Mouse (Mus musculus): ENCODE measurements at regions not wholly inside any gene's neighbourhood (a gene's known extent, or its start where the extent isn't known, plus 50 kb on each side); places are given as distances from the start of the nearest gene placed in this dataset.

DNA sequence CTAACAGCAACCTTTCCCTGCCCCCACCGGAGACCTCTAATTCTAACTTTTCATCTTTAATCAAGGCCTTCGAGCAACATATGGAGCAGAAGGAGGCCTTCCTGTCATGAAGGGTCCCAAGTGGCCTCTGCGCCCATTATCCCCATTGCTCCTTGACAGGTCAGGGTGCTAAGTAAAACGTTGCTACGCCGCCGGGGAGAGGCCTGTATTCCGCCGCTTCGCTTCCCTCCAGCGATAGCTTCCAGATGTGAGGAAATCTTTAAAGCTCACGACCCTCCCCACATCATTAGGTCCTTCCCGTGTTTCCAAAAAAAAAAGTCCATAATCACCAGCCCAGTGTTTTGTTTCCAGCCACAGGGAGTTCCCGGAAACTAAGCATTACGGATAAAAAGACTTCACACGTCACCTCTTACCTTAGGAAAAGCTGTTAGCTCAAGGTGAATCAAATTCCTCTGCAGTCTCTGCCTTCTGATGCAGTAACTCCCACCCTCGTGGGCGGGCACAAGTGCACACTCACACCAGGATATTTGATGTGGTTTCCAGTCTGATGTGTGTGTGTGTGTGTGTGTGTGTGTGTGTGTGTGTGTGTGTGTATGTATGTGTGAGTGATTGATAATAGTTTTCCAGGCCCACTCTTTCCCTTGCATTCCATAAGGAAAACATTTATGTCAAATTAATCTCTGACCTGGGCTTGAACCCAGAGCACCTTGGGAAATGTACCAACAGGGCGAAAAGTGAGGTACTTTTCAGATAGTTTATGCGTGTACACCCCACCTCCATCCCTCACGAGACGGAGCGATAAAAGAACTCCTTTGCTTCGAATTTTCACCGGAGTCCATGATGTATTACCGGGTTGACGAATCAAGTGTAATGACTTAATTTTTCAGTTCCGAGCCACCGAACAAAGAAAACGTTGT, 107.5 kb downstream of the Gm45692 start:
- no peak for DNase-seq

DNA sequence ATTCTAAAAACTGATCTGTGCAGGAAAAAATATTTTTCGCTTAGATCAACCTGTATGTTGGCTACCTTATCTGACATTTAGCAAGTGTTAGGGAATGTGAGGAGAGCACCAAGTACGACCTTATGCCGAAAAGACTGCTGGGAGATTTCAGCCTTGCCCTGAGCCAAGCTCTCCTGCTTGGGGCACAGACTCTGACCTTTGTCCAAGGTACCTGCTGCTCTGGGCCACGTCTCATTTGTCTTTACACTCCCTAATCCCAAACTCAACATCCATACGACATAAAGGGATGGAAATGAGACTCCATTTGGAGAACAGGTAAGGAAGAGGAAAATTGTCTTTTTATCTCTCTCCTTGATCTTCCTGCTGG, 108.2 kb downstream of the Gm45692 start:
- DNase-seq, result no peak

DNA sequence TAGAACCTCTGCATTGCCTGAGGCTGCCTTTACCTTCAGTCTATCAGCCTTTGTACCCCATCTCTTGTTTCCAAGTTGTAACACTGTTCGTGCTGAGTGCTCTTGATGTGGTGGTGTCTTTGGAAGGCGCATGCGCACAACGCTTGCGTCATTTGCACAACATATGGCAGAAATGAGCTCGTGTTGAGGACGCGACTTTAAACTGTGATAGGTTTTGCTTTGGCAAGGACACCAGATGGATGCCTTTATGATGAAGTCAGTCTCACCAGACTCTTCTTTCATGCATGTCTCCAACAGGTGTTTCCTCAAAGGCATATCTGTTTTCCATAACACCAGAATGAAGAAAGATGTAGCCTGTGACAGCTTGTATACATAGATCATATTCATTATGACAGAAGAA, 110.2 kb downstream of the Gm45692 start:
- DNase-seq, result no peak

DNA sequence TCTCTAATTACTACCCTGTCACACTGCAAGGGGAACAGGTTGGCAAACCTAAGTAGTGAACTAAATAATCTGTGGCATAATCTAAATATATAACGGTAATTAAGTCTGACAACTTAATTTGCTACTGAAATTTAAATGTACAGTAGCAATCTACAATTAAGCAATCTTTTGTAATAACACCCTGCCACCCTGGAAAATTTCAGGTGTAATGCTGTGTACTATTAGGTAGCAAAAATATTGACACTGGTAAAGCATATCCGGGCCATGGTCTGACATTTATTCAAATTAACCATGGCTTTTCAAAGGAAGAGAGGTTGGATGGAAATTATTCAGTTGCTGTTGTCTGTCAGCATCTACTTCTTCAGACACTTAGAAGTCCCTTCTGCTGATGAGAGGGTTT, 119.7 kb downstream of the Gm45692 start:
- DNase-seq, result no peak

DNA sequence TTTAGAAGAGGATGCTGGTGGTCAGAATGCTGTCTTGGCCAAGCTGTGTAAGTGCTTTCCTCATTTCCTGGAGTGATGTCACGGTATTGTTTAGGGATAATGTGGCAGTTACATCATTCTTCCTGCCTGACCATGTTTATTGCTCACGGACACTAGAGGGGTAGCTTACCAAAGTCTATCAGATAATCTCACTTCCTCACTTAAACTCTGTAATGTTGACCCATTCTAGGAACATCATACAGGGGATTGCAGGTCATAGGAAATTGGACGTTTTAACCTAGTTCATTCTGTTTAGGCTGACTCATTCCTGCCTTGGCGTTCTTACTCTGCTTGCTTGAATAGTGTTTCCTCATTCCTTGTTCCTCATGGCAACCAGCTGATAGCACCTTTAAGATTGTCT, 120.3 kb downstream of the Gm45692 start:
- no peak for DNase-seq

DNA sequence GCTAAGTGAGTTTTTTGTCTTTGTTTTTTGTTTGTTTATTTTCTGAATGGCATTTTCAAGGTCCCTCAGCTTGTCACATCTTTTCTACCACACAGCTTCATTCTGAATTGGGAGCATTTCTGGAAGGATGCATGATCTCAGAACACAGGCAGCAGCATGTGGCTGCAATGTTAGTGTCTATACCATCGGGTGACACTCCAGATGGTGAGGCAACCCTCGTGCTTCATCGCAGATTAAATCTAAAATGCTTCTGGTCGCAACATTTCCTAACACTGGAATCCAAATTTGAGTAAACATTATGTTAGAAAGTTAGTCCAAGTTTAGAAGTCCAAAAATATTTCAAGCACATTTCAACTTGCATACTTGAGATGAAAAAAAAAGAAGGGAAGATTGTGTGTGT, 124.4 kb downstream of the Gm45692 start:
- no peak for DNase-seq

DNA sequence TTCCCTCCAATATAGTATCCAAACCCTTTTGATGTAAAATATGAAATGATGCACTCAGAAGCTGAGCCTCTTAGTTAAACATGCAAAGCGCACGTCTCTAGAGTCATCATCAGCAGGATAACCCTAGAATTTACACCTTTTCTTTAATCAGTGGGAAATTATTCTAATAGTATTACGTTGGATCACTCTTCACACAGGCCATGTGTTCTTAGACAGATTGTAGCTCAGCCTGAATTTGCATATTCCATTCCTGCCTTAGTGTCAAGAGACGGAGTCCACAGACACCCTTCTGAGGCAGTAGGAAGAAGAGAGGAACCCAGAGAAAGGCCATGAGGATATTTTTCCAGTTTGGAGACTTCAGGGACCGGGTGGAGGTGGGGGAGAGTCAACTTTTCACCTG, 125.0 kb downstream of the Gm45692 start:
- no peak for DNase-seq

DNA sequence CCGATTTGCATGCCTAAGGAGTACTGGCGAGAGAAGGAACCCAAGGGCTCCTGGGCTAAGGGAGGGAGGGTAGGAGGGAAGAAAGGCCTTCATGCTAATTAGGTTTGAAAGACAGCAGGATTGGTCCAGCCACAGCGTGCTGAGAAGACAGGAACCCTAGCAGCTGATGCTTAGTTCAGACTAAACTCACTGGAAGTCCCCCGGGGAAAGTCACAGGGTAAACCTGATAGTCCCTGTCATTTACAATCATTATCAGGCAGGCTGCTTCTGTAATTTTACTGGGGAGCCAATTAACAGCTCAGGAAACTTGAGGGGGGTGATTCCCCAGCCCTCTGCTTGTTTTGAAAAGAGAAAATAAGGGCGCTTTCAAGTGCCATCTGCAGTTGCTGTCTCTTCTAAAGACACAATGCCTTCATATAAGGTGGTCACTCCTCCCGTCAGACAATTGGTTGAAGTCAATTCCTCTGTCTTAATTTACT, 135.9 kb downstream of the Gm45692 start:
- DNase-seq, result no peak

DNA sequence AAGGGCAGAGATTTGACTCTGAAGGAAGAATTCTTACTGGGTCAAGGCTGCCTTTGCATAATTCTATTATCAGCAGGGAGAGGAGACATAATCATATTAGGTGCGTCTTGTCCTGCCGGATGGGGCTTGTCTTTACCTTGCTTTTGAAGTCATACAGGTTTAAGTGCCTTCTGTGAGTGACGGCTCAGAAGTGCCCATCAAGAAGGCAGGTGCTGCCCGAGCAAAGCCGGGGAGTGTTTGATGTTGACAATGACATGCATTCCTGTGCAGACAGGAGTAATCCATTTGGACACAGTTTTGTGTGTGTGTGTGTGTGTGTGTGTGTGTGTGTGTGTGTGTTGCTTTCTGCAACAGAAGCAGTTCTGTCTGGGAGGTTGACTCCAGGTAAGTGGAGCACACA, 141.0 kb downstream of the Gm45692 start:
- DNase-seq, result no peak

DNA sequence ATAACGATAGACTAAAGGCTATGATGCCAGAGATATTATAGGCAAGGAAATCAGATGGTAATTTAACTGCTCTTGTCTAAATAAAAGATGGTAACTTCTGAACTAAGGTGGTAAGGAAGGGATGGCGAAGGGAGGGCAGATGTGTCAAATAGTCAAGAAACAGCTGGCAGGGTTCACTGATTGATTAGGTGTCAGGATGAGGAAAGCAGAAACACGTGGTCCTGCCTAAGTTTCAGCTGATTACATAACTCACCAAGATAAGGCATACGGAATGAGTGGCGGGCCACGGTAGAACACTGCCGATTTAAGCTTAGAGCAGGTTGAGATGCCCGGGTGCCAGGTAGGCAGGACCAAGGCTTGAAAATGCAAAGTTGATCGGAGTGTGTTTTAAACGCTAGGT, 143.2 kb downstream of the Gm45692 start:
- DNase-seq, result no peak

DNA sequence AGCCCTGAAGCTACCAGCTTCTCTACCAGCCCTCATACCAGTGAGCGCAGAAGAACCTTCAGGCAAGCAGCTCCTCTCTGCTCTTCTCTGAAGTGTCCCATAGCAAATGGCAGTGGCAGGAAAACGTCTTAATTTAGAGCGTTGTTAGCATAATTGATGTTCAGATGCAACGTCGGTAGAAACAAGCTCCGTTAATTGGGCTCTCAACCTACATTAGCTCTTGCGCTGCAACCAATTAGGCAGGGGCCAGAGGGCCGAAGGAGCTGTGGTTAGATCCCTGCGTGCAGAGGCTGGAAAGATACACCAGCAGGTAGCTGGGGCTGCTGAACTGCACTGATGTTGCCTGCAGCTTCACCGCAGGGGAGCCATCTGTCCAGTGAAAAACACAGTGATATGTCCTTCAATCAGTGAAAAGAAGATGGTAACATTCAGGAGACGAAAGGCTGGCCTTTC, 145.6 kb downstream of the Gm45692 start:
- no peak for DNase-seq

DNA sequence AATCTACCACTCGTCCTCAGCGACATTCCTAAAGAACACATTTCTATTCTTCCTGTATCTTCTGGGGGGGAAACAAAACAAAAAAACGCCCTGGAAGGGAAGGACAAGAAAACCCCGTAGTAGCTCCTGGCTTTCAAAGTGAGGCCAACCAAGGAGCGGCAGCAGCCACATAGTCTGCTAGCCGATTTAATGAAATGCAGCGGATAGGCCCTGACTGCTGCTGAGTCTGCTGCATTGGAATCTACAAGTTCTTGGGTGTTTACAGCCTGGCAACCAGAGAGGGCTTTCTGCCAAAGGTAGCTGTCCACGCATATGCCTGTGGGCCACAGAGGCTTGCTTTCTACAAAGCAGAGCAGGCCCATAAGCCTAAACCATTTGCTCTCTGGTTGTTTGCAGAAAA, 146.0 kb downstream of the Gm45692 start:
- DNase-seq, result no peak

DNA sequence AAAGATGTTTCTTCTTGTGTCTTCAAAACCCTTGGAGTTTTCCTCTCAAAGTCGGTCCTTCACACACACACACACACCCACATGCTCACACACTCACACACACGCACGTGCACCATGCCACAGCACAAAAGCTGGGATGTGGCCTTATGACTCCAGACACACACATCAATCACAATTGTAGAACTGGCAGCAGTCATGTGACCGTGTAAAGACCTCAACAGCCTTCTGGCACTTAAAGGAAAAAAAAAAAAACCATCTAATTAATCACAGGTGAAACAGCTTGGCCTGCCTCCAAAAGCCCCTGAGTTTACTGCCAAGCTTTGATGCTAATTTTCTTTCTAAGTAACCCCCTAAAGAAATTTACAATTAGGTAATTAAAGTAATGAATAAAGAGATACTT, 147.1 kb downstream of the Gm45692 start:
- DNase-seq, result no peak

DNA sequence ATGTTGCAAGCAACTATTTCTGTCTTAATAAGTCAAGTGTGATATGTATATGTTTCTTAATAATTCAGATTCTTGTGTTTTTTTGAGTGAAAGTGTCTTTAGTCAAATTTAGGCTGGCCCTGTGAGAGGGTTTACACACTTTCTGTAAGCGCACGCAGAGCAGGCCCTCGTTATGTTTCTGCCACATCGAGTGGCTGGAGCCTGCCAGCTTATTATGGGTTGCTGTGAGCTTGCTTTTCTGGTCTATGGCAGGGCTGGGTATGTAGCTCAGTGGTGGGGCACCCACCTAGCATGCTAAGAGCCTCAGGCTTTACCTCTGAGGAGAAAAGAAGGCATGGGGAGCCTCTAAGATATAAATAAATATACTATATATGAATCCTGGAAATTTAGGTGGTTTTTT, 148.2 kb downstream of the Gm45692 start:
- DNase-seq, result no peak

DNA sequence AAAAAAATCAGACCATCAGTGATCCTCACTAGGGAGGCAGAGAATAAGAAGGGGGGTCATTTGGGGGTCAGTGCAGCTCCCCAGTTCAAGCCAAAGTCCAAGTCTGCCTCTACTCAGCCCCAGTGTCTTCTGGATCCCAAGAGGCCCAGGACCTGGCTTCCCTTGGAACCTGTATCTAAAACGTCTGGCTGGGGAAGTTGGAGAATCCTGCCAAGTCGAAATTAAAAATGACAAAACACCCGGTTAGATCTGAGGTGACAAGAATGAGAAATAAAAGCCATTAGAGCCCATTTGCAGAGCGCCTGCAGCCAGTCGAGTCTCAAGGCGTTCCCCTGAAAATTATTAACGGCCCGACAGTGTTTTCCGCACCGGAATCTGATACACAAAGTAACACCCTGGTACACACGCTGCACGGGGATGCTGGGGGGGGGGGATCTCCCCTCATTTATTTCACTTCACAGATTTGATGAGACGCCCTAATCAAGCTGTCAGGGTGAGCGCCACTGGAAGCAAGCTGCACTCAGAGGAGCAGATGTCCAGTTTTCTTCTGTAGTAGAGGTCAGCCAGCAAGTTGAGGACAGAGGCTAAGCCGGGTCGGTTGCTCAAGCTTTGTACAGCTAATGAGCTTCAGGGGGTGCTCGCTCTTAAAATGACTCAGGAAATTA, 149.5 kb downstream of the Gm45692 start:
- peak; percentile 19 for DNase-seq

DNA sequence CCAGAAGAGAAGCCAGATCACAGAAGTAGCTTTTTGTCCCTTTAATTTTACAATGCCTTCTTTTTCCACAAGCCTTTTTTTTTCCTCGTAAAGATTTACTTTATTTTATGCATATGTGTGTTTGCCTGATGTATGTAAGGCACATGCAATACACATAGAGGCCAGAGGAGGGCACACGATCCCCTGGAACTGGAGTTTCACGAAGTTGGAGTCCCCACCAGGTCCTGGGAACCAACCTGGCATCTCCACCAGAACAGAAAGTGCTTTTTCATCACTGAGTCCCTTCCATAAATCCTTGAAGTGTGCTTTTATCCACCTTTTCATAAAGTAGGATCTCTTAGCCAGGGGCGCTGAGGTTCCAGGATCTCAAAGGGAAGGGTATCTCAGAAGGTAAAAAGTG, 152.8 kb downstream of the Gm45692 start:
- peak; percentile 18 for DNase-seq

DNA sequence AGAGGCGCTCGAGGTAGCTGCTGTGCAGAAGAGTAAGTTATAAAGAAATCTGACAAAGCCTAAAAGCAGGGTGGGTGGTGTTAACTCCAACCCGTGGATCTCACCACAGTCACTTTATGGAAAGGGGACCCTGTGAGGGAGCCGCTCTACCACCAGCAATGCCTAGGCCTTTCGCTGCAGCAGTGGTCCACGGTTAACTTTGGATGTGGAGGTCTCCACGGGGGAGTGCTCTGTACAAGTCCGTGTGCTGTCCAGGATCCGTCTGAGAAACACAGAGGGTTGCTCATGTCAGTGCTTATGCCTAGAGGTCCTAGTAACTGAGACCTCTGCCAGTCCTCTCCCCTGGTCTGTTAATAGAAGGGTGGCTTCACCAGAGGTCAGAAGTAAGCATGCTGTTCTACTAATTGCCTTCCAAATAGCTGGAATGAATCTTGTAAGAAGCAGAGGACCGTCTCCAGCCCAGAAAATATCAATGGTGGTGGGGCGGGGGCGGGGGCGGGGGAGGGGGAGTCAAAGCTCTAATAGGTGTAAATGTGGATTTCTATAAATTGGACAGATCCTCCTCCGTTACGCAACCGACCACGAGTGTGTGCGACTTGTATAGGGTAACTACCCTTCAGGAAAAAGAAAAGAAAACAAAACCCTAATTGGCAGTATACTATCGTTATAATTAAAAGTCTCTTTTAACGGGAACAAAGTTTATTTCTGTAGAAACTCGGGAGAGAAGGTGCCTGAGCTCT, 153.5 kb downstream of the Gm45692 start:
- DNase-seq, result no peak

DNA sequence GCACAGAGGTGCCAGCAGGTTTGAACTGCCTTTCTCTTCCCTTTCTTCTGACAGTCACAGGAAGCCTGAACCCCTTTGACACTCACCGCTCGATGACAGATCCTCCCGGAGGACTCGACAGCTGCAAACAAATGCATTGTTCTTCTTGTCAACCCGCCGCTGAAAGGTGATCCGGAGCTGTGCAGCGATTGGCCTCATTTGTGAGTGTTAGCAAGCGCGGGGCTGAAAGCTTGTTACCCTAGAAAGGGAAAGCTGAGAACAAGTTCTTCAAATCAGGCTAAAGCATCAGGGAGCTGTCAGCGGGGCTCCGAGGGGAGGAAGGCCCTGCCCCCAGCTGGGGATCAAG, 154.1 kb downstream of the Gm45692 start:
- DNase-seq, result no peak

DNA sequence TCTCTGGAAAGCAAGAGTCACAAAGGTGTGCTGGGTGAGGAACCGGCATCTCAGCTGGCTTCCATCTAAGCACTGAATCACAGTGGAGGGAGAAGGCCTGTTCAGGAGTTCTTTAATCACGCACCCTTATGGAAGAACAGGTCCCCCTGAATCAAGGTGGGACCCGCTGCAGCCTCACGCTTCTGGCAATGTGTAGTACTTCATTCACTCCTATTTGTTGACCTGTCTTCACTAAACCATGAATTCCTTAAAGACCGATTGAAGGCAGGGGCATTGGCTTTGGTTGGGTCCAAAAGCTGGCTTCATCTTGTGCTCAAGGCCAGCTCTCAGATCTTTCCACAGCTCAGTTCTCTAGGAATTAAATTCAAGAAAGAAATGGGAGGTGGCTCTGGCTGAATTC, 154.5 kb downstream of the Gm45692 start:
- no peak for DNase-seq

DNA sequence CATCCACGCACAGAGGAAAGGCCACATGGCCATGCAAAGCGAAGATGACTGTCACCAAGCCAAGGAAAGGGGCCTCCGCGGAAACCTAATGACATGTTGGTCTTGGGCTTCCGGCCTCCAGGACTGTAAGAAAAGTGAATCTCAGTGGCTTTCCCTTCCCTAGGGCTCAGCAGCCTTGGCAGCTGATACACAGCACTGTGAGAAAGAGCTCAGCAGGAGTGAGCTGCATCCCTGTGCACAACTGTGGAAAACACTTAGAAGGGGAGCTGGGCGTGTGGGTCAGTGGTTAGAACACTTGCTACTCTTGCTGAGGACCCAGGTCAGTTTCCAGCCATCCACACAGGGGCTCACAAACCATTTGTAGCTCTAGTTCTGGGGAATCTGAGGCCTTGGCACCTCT, 155.1 kb downstream of the Gm45692 start:
- DNase-seq, result no peak

DNA sequence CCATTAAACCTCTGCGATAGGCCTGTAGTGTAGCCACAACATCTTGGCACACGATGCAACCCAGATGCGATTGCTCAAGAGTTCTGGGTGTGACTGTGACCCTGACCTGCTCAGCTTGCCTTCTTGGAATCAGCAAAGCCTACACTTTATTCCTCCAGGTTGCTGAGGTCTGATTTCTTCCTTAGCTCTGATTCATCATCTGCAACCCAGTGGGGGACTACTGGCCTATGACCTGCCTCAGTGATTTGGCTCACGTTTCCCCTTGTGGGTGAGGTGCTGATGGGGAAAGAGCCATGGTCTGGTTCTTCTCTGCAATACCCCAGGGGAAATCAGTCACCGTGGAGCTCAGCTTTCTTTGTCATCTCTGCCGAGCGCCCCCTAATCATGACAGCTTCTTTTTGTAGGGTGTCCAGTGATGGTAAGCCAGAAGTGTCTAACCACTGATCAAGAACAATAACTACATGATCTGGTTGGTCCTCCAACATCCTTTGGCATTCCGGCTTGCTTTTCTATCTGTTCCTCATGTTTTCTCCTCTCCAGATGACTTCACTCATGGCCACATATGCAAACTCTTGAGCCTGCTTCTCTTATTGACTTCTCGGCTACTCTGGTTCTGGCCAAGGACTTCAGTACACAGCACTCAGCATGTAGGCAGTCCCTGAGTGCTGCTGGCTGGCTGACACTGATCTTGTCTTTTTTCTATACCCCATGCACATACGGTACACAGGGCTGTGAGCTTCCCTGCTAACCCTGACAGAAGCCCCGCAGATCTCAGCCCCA, 163.0 kb downstream of the Gm45692 start:
- peak; percentile 23 for DNase-seq

DNA sequence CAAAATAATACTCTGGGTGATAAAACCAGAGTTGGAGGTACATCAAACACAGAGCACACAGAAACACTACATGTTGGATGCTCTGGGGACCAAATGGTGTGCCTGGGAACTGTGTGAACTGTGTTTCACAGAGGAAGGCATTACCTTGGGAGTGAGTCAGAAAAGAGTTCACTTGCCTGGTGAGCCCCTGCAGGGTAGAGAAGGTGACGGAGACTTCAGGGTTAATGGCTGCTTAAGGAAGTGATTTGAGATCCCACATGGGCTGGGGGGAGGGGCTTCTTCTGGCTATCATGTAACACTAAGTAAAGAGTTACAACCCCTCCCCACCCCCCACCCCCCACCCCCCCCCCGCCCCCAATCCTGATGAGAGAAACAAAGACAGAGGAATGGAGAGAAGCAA, 164.6 kb downstream of the Gm45692 start:
- DNase-seq, result no peak

Measured in adrenal gland, postnatal 10 days (tissue).